ENCODE assay signal across 9 mouse cellular contexts in genomic region chr7:102919632-102920031, GRCm38 (mm10). TPM values are rescaled to one million over a fixed set of nuclear protein-coding genes. Genes with fewer than 3 reads are reported as not detected.
DNase-seq lines count a peak whose midpoint lies in the region; ATAC-seq lines count a peak whose summit lies in the region.
"Had no signal": no experiment of that assay in that cellular context is flagged by ENCODE, and none has a peak within 500 bp of the region (broad histone marks: within the 10 kb centered on the region; RNA-seq: fewer than 3 reads in every experiment).

No protein-coding gene starts in this region.

- H3K9ac ChIP-seq in embryonic facial prominence, embryonic 13.5 days, result no peak overlapping the region
- H3K9ac ChIP-seq in intestine, embryonic 16.5 days (ENCODE audit: low read depth, low read length), result no peak overlapping the region

- peak; percentile 33 for DNase-seq in layer of hippocampus, adult 11-12 months (ENCODE audit: low spot score)
- DNase-seq in layer of hippocampus, adult 9-11 months, result no peak
- DNase-seq in Muller cell, postnatal 12 days (ENCODE audit: inconsistent ontology term), result peak; percentile 4
- DNase-seq in naive thymus-derived CD4-positive, alpha-beta T cell, adult 2 months (ENCODE audit: low read depth), result peak; percentile 43
- DNase-seq in right cerebral cortex, postnatal 14 days, result no peak

- ATAC-seq in embryonic facial prominence, embryonic 13.5 days (ENCODE audit: insufficient number of reproducible peaks, insufficient read depth, low FRiP score, low TSS enrichment, low read depth), result 0 out of 2 replicates have a peak, but pooled peaks have one; percentile 48
- peak; percentile 64 for ATAC-seq in intestine, embryonic 16.5 days
- ATAC-seq in monocyte, adult 5-6 weeks (replicated peaks; ENCODE audit: insufficient number of reproducible peaks, low FRiP score, low TSS enrichment, poor library complexity, severe bottlenecking), result no peak

- H3K4me3 ChIP-seq in embryonic facial prominence, embryonic 13.5 days, result no peak overlapping the region
- no peak overlapping the region for H3K4me3 ChIP-seq in intestine, embryonic 16.5 days (ENCODE audit: low read length)
- H3K4me3 ChIP-seq: megakaryocyte, embryonic 14.5 days had no signal

- H3K36me3 ChIP-seq in embryonic facial prominence, embryonic 13.5 days, result no peaks in the 10 kb centered on the region
- H3K36me3 ChIP-seq in intestine, embryonic 16.5 days (ENCODE audit: control insufficient read depth, insufficient read depth, low read length), result no peaks in the 10 kb centered on the region

- H3K27me3 ChIP-seq in embryonic facial prominence, embryonic 13.5 days, result no peaks in the 10 kb centered on the region
- H3K27me3 ChIP-seq in intestine, embryonic 16.5 days (replicated peaks; ENCODE audit: control insufficient read depth, insufficient read depth, low read length), result no peaks in the 10 kb centered on the region
- H3K27me3 ChIP-seq: megakaryocyte, embryonic 14.5 days had no signal

- H3K27ac ChIP-seq in embryonic facial prominence, embryonic 13.5 days, result no peak overlapping the region
- H3K27ac ChIP-seq in intestine, embryonic 16.5 days (ENCODE audit: low read length), result no peak overlapping the region

- no peaks in the 10 kb centered on the region for H3K4me1 ChIP-seq in embryonic facial prominence, embryonic 13.5 days
- H3K4me1 ChIP-seq in intestine, embryonic 16.5 days (ENCODE audit: control insufficient read depth, insufficient read depth, low read length), result no peaks in the 10 kb centered on the region
- H3K4me1 ChIP-seq: megakaryocyte, embryonic 14.5 days had no signal

- no peaks in the 10 kb centered on the region for H3K9me3 ChIP-seq in embryonic facial prominence, embryonic 13.5 days
- no peaks in the 10 kb centered on the region for H3K9me3 ChIP-seq in intestine, embryonic 16.5 days (ENCODE audit: control insufficient read depth, low read length)
- H3K9me3 ChIP-seq: megakaryocyte, embryonic 14.5 days had no signal

- 3% methylated on average over 1 of the region's 1 CpGs for WGBS in embryonic facial prominence, embryonic 13.5 days
- 8% methylated on average over 1 of the region's 1 CpGs for WGBS in intestine, embryonic 16.5 days

- H3K4me2 ChIP-seq in embryonic facial prominence, embryonic 13.5 days, result no peak overlapping the region
- H3K4me2 ChIP-seq in intestine, embryonic 16.5 days (ENCODE audit: low read depth, low read length), result no peak overlapping the region

RNA-seq across cellular contexts. Expression of gene Olfr571, which starts 2.3 kb away (rescaled TPM):
- 0.15 and 0.33 TPM in 2 replicates for polyA plus RNA-seq in embryonic facial prominence, embryonic 13.5 days (2015; fragmentation: Nextera tagmentation; extraction: Ambion mirVana)
- not detected in 2 replicates for polyA plus RNA-seq in intestine, embryonic 16.5 days (2015; fragmentation: Nextera tagmentation; extraction: Ambion mirVana)
- total RNA-seq in monocyte, adult 5-6 weeks (2017), result not detected in 3 replicates

RNA-seq across cellular contexts. Expression of gene Olfr572, which starts 4.6 kb away (rescaled TPM):
- polyA plus RNA-seq in embryonic facial prominence, embryonic 13.5 days (2015; fragmentation: Nextera tagmentation; extraction: Ambion mirVana), result not detected in 2 replicates
- polyA plus RNA-seq in intestine, embryonic 16.5 days (2015; fragmentation: Nextera tagmentation; extraction: Ambion mirVana), result not detected in 2 replicates
- not detected in 3 replicates for total RNA-seq in monocyte, adult 5-6 weeks (2017)

RNA-seq across cellular contexts. Expression of gene Olfr573-ps1, which starts 22.7 kb away (rescaled TPM):
- polyA plus RNA-seq in embryonic facial prominence, embryonic 13.5 days (2015; fragmentation: Nextera tagmentation; extraction: Ambion mirVana), result not detected in 2 replicates
- not detected in 2 replicates for polyA plus RNA-seq in intestine, embryonic 16.5 days (2015; fragmentation: Nextera tagmentation; extraction: Ambion mirVana)
- not detected in 3 replicates for total RNA-seq in monocyte, adult 5-6 weeks (2017)

RNA-seq across cellular contexts. Expression of gene Olfr570, which starts 25.3 kb away (rescaled TPM):
- polyA plus RNA-seq in embryonic facial prominence, embryonic 13.5 days (2015; fragmentation: Nextera tagmentation; extraction: Ambion mirVana), result not detected in 2 replicates
- polyA plus RNA-seq in intestine, embryonic 16.5 days (2015; fragmentation: Nextera tagmentation; extraction: Ambion mirVana), result not detected in 2 replicates
- total RNA-seq in monocyte, adult 5-6 weeks (2017), result not detected in 3 replicates

RNA-seq across cellular contexts. Expression of gene Olfr574, which starts 28.6 kb away (rescaled TPM):
- not detected in 2 replicates for polyA plus RNA-seq in embryonic facial prominence, embryonic 13.5 days (2015; fragmentation: Nextera tagmentation; extraction: Ambion mirVana)
- not detected in 2 replicates for polyA plus RNA-seq in intestine, embryonic 16.5 days (2015; fragmentation: Nextera tagmentation; extraction: Ambion mirVana)
- not detected in 3 replicates for total RNA-seq in monocyte, adult 5-6 weeks (2017)

Comparison
In these comparisons a context has a peak if more than half of its experiments do, and no peak if none do; other contexts are left out.
1. DNase-seq: peak in layer of hippocampus, adult 11-12 months (single experiment), Muller cell, postnatal 12 days (single experiment) and naive thymus-derived CD4-positive, alpha-beta T cell, adult 2 months (single experiment); none in layer of hippocampus, adult 9-11 months (single experiment) and right cerebral cortex, postnatal 14 days (single experiment).